Comparison of ENCODE assay signal across 8 mouse cellular contexts in the genomic region with DNA sequence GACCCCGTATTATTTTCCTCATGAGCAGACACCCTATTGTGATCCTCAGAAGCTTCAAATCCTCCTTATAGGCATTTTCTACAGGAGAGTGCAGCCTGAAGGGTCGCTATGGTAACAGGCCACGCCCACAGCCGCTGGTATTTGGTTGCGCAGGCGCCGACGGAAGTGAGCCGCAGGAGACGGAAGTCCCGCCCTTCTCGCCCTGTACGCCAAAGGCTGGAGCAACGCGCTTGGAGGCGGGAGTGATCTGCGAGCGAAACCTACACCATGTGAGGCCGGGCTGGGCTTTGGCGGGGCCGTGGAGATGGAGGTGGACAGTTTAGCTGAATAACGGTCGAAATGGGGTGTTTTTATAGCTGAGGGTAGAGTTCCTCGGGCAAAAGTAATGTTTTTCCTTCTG. TPM values are rescaled to one million over a fixed set of nuclear protein-coding genes. Genes with fewer than 3 reads are reported as not detected.
DNase-seq lines count a peak whose midpoint lies in the region; ATAC-seq and TF ChIP-seq lines count a peak whose summit lies in the region.

A gene (plus strand): TSS at position 97 of the 400 bp plus-strand sequence.

- H3K4me2 ChIP-seq in embryonic facial prominence, embryonic 15.5 days (replicated peaks): peak within 1 kb of the TSS; percentile 84
- H3K4me2 ChIP-seq in kidney, embryonic 14.5 days (replicated peaks; ENCODE audit: low read depth, low read length): peak within 1 kb of the TSS; percentile 87
- peak within 1 kb of the TSS; percentile 81 for H3K4me2 ChIP-seq in limb, embryonic 15.5 days

- peak within 1 kb of the TSS; percentile 88 for H3K4me3 ChIP-seq in bone marrow, adult 2 months (replicated peaks; ENCODE audit: control insufficient read depth, low read depth, low read length)
- peak within 1 kb of the TSS; percentile 66 for H3K4me3 ChIP-seq in embryonic facial prominence, embryonic 15.5 days (replicated peaks)
- peak within 1 kb of the TSS; percentile 69 for H3K4me3 ChIP-seq in kidney, embryonic 14.5 days (ENCODE audit: low read length)
- H3K4me3 ChIP-seq in limb, embryonic 15.5 days: peak within 1 kb of the TSS; percentile 72

- under 1% methylated on average over 24 of the region's 24 CpGs for WGBS in bone marrow, adult 2 months
- WGBS in embryonic facial prominence, embryonic 15.5 days: under 1% methylated on average over 24 of the region's 24 CpGs
- WGBS in kidney, embryonic 14.5 days: under 1% methylated on average over 24 of the region's 24 CpGs
- under 1% methylated on average over 24 of the region's 24 CpGs for WGBS in limb, embryonic 15.5 days

- peak; percentile 97 for DNase-seq in 416B (ENCODE audit: low read depth)
- DNase-seq in heart, adult 8-10 months (ENCODE audit: low spot score): peak; percentile 95
- DNase-seq in monocyte, adult 2 months (ENCODE audit: low read depth in 1 of 2, low spot score in 2 of 2): peak; percentile 83 to 89
- DNase-seq in spleen, postnatal 36 days (ENCODE audit: low spot score in 2 of 2): peak; percentile 90 to 91

- no peaks in the 10 kb centered on the region for H3K27me3 ChIP-seq in embryonic facial prominence, embryonic 15.5 days
- no peaks in the 10 kb centered on the region for H3K27me3 ChIP-seq in kidney, embryonic 14.5 days (ENCODE audit: control insufficient read depth, insufficient read depth, low read length)
- no peaks in the 10 kb centered on the region for H3K27me3 ChIP-seq in limb, embryonic 15.5 days

- no peak for TF ChIP-seq CTCF in bone marrow, adult 2 months (IDR thresholded peaks at IDR 0.05; ENCODE audit: control insufficient read depth, insufficient read depth, low read length)

- H3K27ac ChIP-seq in bone marrow, adult 2 months (ENCODE audit: control insufficient read depth, insufficient read depth, low read depth, low read length, poor library complexity): peak within 1 kb of the TSS; percentile 81
- peak within 1 kb of the TSS; percentile 84 for H3K27ac ChIP-seq in embryonic facial prominence, embryonic 15.5 days (replicated peaks)
- H3K27ac ChIP-seq in kidney, embryonic 14.5 days (ENCODE audit: low read depth, low read length): peak within 1 kb of the TSS; percentile 53
- peak within 1 kb of the TSS; percentile 82 for H3K27ac ChIP-seq in limb, embryonic 15.5 days

- peak; percentile 70; the same call in 1 of the 2 replicates for TF ChIP-seq POLR2A in bone marrow, adult 2 months (IDR thresholded peaks at IDR 0.05; ENCODE audit: borderline replicate concordance, control insufficient read depth, low read depth, low read length)

- H3K4me1 ChIP-seq in bone marrow, adult 2 months (ENCODE audit: control insufficient read depth, insufficient read depth, low read length): no peaks in the 10 kb centered on the region
- peaks cover 23% of the 10 kb centered on the region for H3K4me1 ChIP-seq in embryonic facial prominence, embryonic 15.5 days
- H3K4me1 ChIP-seq in kidney, embryonic 14.5 days (ENCODE audit: control insufficient read depth, insufficient read depth, low read length): peaks cover 15% of the 10 kb centered on the region
- peaks cover 23% of the 10 kb centered on the region for H3K4me1 ChIP-seq in limb, embryonic 15.5 days

- H3K36me3 ChIP-seq in embryonic facial prominence, embryonic 15.5 days: peaks cover 34% of the 10 kb centered on the region
- H3K36me3 ChIP-seq in kidney, embryonic 14.5 days (ENCODE audit: control insufficient read depth, insufficient read depth, low read length): peaks cover 28% of the 10 kb centered on the region; the same call in 1 of the 2 replicates
- H3K36me3 ChIP-seq in limb, embryonic 15.5 days: peaks cover 38% of the 10 kb centered on the region

- peak within 1 kb of the TSS; percentile 75 for H3K9ac ChIP-seq in embryonic facial prominence, embryonic 15.5 days
- peak within 1 kb of the TSS; percentile 69 for H3K9ac ChIP-seq in kidney, embryonic 14.5 days (ENCODE audit: low read depth, low read length)
- H3K9ac ChIP-seq in limb, embryonic 15.5 days: peak within 1 kb of the TSS; percentile 78

- peak; percentile 89 for ATAC-seq in embryonic facial prominence, embryonic 15.5 days (ENCODE audit: insufficient number of reproducible peaks, low FRiP score, low TSS enrichment, low read depth)
- ATAC-seq in kidney, embryonic 14.5 days (ENCODE audit: low FRiP score, low TSS enrichment): peak; percentile 92
- peak; percentile 88 for ATAC-seq in limb, embryonic 15.5 days (ENCODE audit: insufficient number of reproducible peaks, low FRiP score, low TSS enrichment, low read depth)

- H3K9me3 ChIP-seq in embryonic facial prominence, embryonic 15.5 days (replicated peaks): no peaks in the 10 kb centered on the region
- no peaks in the 10 kb centered on the region for H3K9me3 ChIP-seq in kidney, embryonic 14.5 days (ENCODE audit: control insufficient read depth, low read length)
- no peaks in the 10 kb centered on the region for H3K9me3 ChIP-seq in limb, embryonic 15.5 days

RNA-seq across cellular contexts. Expression of the gene that starts here (rescaled TPM):
- polyA plus RNA-seq in bone marrow, adult 2 months (2011; ENCODE audit: insufficient read depth, insufficient read length, low replicate concordance, missing spikeins): 56.3 and 58.6 TPM in 2 replicates
- 139 and 140 TPM in 2 replicates for polyA plus RNA-seq in embryonic facial prominence, embryonic 15.5 days (2015; fragmentation: Nextera tagmentation; extraction: Ambion mirVana)
- total RNA-seq in heart, adult 8-10 months (2022): 10 to 100 TPM; 63.5 to 76.4 (median 68.8) TPM
- 155 and 205 TPM in 2 replicates for polyA plus RNA-seq in kidney, embryonic 14.5 days (2014; fragmentation: Nextera tagmentation; extraction: Ambion mirVana)
- polyA plus RNA-seq in limb, embryonic 15.5 days (2015; fragmentation: Nextera tagmentation; extraction: Ambion mirVana): 124 and 130 TPM in 2 replicates

Comparison
In these comparisons a context has a peak if more than half of its experiments do, and no peak if none do; other contexts are left out.
1. Peak in every context shown above with its lines: DNase-seq, ATAC-seq, H3K4me3 ChIP-seq and H3K27ac ChIP-seq.